Mouse (Mus musculus) left cerebral cortex, postnatal 25 days (tissue): ENCODE measurements around the gene Amigo3. TPM values are rescaled to one million over a fixed set of nuclear protein-coding genes. Genes with fewer than 3 reads are reported as not detected.

ENCODE experiments used
- microRNA-seq, 2 experiments: library from miRNA; unstranded; fragments of <30 nt; microRNA quantifications; one replicate each; pipeline ENCODE4 v1.2.0; 2022
- total RNA-seq, 2 experiments: library from RNA; stranded (reverse); gene quantifications; 2 replicates each; pipeline ENCODE4 v1.2.3; 2021

Gene Amigo3
- total RNA-seq, 2 experiments from 2014 or later = 1.7 to 2.2 TPM

Small RNA genes within 50 kb of the gene (microRNA-seq; reads per million reads assigned to microRNA genes)
- gene Gm47303 = 0 reads per million in 2 experiments
- 0 reads per million in 2 experiments for gene Mir7088

Other genes with a start within 250 kb of the Amigo3 start
- gene Rbm6, start 179.9 kb upstream of the Amigo3 start, total RNA-seq = 10 to 100 TPM; 57.0 to 65.0 TPM
- gene Mon1a, start 165.0 kb upstream of the Amigo3 start, total RNA-seq = 10 to 100 TPM; 22.2 to 25.4 TPM
- 1 to 10 TPM in 1 of 2 experiments, under 1 TPM in 1; 0.69 to 1.3 TPM for gene Mst1r, start 146.3 kb upstream of the Amigo3 start, total RNA-seq
- not detected for gene Actl11, start 124.7 kb upstream of the Amigo3 start, total RNA-seq
- gene Camkv, start 117.5 kb upstream of the Amigo3 start, total RNA-seq = 100 to 1,000 TPM; 352 to 354 TPM
- gene Traip, start 103.0 kb upstream of the Amigo3 start, total RNA-seq = 10 to 100 TPM in 1 of 2 experiments, 1 to 10 TPM in 1; 9.5 to 14.9 TPM
- gene Uba7, start 77.7 kb upstream of the Amigo3 start, total RNA-seq = 1 to 10 TPM; 3.1 to 4.6 TPM
- not detected for gene Gm20661, start 70.1 kb upstream of the Amigo3 start, total RNA-seq
- 1 to 10 TPM; 3.9 to 4.0 TPM for gene Inka1, start 67.3 kb upstream of the Amigo3 start, total RNA-seq
- 1 to 10 TPM; 1.5 to 1.9 TPM for gene Cdhr4, start 60.7 kb upstream of the Amigo3 start, total RNA-seq
- 1 to 10 TPM; 3.7 to 4.4 TPM for gene Gm20662, start 56.8 kb upstream of the Amigo3 start, total RNA-seq
- 100 to 1,000 TPM; 185 to 190 TPM for gene Ip6k1, start 50.7 kb upstream of the Amigo3 start, total RNA-seq
- 10 to 100 TPM; 16.7 to 17.5 TPM for gene Gmppb, start 3.9 kb upstream of the Amigo3 start, total RNA-seq
- not detected for gene Mst1, start 27.3 kb downstream of the Amigo3 start, total RNA-seq
- gene Rnf123, start 30.2 kb downstream of the Amigo3 start, total RNA-seq = 10 to 100 TPM; 81.9 to 88.7 TPM
- 10 to 100 TPM; 29.8 to 36.9 TPM for gene Apeh, start 41.4 kb downstream of the Amigo3 start, total RNA-seq
- 100 to 1,000 TPM; 261 to 275 TPM for gene Bsn, start 137.2 kb downstream of the Amigo3 start, total RNA-seq
- 10 to 100 TPM; 94.7 to 97.9 TPM for gene Dag1, start 210.8 kb downstream of the Amigo3 start, total RNA-seq
- 100 to 1,000 TPM; 113 to 121 TPM for gene Nicn1, start 237.3 kb downstream of the Amigo3 start, total RNA-seq
- gene Amt, start 243.7 kb downstream of the Amigo3 start, total RNA-seq = 10 to 100 TPM; 31.1 to 35.0 TPM